ENCODE assay signal across 19 mouse cellular contexts in the genomic region with DNA sequence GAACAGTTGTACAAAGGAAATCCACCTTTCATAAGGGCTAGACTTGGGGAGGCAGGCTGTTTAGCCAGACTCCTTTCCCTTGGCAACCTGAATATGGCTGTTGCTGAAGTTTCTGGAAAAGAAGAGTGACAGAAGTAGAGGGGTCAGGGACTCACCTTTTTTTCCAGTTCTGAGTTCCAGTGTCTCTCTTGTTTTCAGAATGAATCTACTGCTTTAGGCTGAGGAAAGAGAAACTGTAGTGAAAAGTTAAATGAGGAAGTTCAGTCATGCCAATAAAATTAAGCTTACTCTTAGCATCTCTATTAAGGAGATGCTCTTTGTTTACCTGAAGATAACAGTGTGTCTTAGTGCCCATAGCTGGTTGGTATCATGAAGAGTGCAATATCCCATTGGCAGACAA.
"Had no signal": no experiment of that assay in that cellular context is flagged by ENCODE, and none has a peak within 500 bp of the region (broad histone marks: within the 10 kb centered on the region; RNA-seq: fewer than 3 reads in every experiment).

No protein-coding gene starts in this region.

- H3K9me3 ChIP-seq: midbrain, embryonic 10.5 days; midbrain, embryonic 12.5 days; neural tube, embryonic 13.5 days; neural tube, embryonic 15.5 days; stomach, embryonic 15.5 days had no signal

- H3K4me2 ChIP-seq: lung, embryonic 14.5 days; midbrain, embryonic 12.5 days; neural tube, embryonic 13.5 days; neural tube, embryonic 15.5 days; stomach, embryonic 15.5 days had no signal

- H3K9ac ChIP-seq: lung, embryonic 14.5 days; midbrain, embryonic 12.5 days; neural tube, embryonic 13.5 days; neural tube, embryonic 15.5 days; stomach, embryonic 15.5 days had no signal

- H3K4me3 ChIP-seq: midbrain, embryonic 10.5 days; midbrain, embryonic 12.5 days; myocyte; neural tube, embryonic 13.5 days; neural tube, embryonic 15.5 days; stomach, embryonic 15.5 days had no signal

- H3K4me1 ChIP-seq: midbrain, embryonic 10.5 days; midbrain, embryonic 12.5 days; neural tube, embryonic 13.5 days; neural tube, embryonic 15.5 days had no signal

- H3K27me3 ChIP-seq: midbrain, embryonic 12.5 days; neural tube, embryonic 13.5 days; neural tube, embryonic 15.5 days; stomach, embryonic 15.5 days had no signal

- ATAC-seq: midbrain, embryonic 16.5 days had no signal

- H3K27ac ChIP-seq: midbrain, embryonic 10.5 days; midbrain, embryonic 12.5 days; neural tube, embryonic 13.5 days; neural tube, embryonic 15.5 days; stomach, embryonic 15.5 days; stomach, postnatal 0 days had no signal

- H3K36me3 ChIP-seq: stomach, embryonic 15.5 days had no signal

- DNase-seq: lung, adult 18-20 months; lung, postnatal 10 days; lung, postnatal 4 days; retina, postnatal 1 day; right cerebral cortex, adult 18-20 months; right cerebral cortex, postnatal 25 days; right cerebral cortex, postnatal 4 days; spleen, adult 18-20 months; thymus, adult 2 months; thymus, postnatal 36 days had no signal
